Mouse (Mus musculus) ES-E14 (cell line): ENCODE results near the gene Mctp1. TPM values are rescaled to one million over a fixed set of nuclear protein-coding genes. Genes with fewer than 3 reads are reported as not detected.

Experiments
- DNase-seq: peaks from one replicate; pipeline ENCODE4 v3.0.0-alpha.2; 2013; ENCODE audit warnings: low read depth, low spot score
- H3K27ac ChIP-seq: 2 replicates; pipeline ENCODE4 v1.5.1; 2012; ENCODE audit warnings: low read depth, mild to moderate bottlenecking, low read length, moderate library complexity, mixed read lengths; ENCODE audit not compliant: poor library complexity, insufficient read depth, severe bottlenecking
- H3K36me3 ChIP-seq: 2 replicates; pipeline ENCODE4 v1.6.1; 2012; ENCODE audit warnings: mild to moderate bottlenecking, low read length, moderate library complexity, mixed read lengths; ENCODE audit not compliant: control insufficient read depth, poor library complexity, insufficient read depth, severe bottlenecking
- H3K4me1 ChIP-seq, 2 experiments: fragments of 150-350 bp in 1 of 2; sonication (generic) in 1 of 2; 2 replicates each; pipeline ENCODE4 v1.6.1; 2012; ENCODE audit warnings: low read length in 2 of 2, mild to moderate bottlenecking in 1 of 2, mixed read lengths in 1 of 2; ENCODE audit not compliant: control insufficient read depth in 2 of 2, insufficient read depth in 2 of 2, poor library complexity in 1 of 2
- H3K4me3 ChIP-seq, 2 experiments: fragments of 150-350 bp in 1 of 2; sonication (generic) in 1 of 2; 2 replicates each; pipeline ENCODE4 v1.5.1; 2012; ENCODE audit warnings: low read length in 2 of 2, low read depth in 1 of 2, mild to moderate bottlenecking in 1 of 2, mixed read lengths in 1 of 2; ENCODE audit not compliant: insufficient read depth in 1 of 2, poor library complexity in 1 of 2, severe bottlenecking in 1 of 2
- H3K9ac ChIP-seq: 2 replicates; pipeline ENCODE4 v1.6.1; 2012; ENCODE audit warnings: low read depth, mild to moderate bottlenecking, low read length, mixed read lengths; ENCODE audit not compliant: poor library complexity, insufficient read depth, severe bottlenecking
- H3K9me3 ChIP-seq: fragments of 150-350 bp; sonication (generic); 2 replicates; pipeline ENCODE4 v1.6.1; 2012; ENCODE audit warnings: low read depth, mild to moderate bottlenecking, low read length; ENCODE audit not compliant: control insufficient read depth, insufficient read depth
- CHD2 ChIP-seq: IDR thresholded peaks from 2 replicates; pipeline ENCODE4 v1.6.1; 2014; ENCODE audit warnings: mild to moderate bottlenecking, low read depth, low read length, inconsistent platforms
- HCFC1 ChIP-seq: IDR thresholded peaks from 2 replicates; pipeline ENCODE4 v1.6.1; 2012; ENCODE audit warnings: low read length, inconsistent platforms, borderline replicate concordance; ENCODE audit not compliant: insufficient read depth
- MAFK ChIP-seq: IDR thresholded peaks from 2 replicates; pipeline ENCODE4 v1.6.1; 2014; ENCODE audit warnings: mild to moderate bottlenecking, low read depth, low read length, inconsistent platforms; ENCODE audit not compliant: insufficient read depth
- ZC3H11A ChIP-seq: IDR thresholded peaks from 2 replicates; pipeline ENCODE4 v1.6.1; 2012; ENCODE audit warnings: low read depth, mild to moderate bottlenecking, inconsistent platforms, low read length, borderline replicate concordance
- ZNF384 ChIP-seq: IDR thresholded peaks from 2 replicates; pipeline ENCODE4 v1.6.1; 2012; ENCODE audit warnings: low read depth, low read length, inconsistent platforms
- in situ Hi-C, 2 experiments: fragments of 600-800 bp; cut with MboI; formaldehyde crosslinking; loops; one replicate each; pipeline ENCODE4 v1.15.1; 2025; ENCODE audit warnings: low sequenced_read_pairs in 2 of 2, inconsistent platforms in 1 of 2; ENCODE audit not compliant: unreplicated experiment in 2 of 2
- total RNA-seq: library from RNA; depleted of rRNA; stranded (reverse); fragments of 300-350 nt; gene quantifications from 2 replicates; pipeline ENCODE4 v1.2.3, GENCODE M21; 2012

Mctp1 gene
- total RNA-seq, 1 experiment: 0.80 TPM

- H3K4me1 ChIP-seq: no peaks in the 10 kb centered on the region
- in situ Hi-C loops: no loop called here
These were observed 494.7 kb downstream of the Mctp1 start for GRCm38 (mm10) chr13:76879008-76879407.

GRCm38 (mm10) chr13:76884517-76885092 lies 500.3 kb downstream of the Mctp1 start:
- Histone ChIP-seq H3K4me3 (no peak overlapping the region), H3K4me1 (no peaks in the 10 kb centered on the region), H3K27ac (no peak overlapping the region), H3K9me3 (no peaks in the 10 kb centered on the region), H3K36me3 (no peaks in the 10 kb centered on the region), H3K9ac (no peak overlapping the region)
- TF ChIP-seq ZC3H11A: no peak
- TF ChIP-seq ZNF384: no peak
- TF ChIP-seq CHD2: no peak
- no peak for TF ChIP-seq MAFK
- TF ChIP-seq HCFC1: no peak
- in situ Hi-C loops: no loop called here
- DNase-seq: no peak

More at GRCm38 (mm10) chr13:76879008-76879407, 494.7 kb downstream of the Mctp1 start:
- no peak overlapping the region for H3K27ac ChIP-seq
- H3K9me3 ChIP-seq: no peaks in the 10 kb centered on the region
- H3K36me3 ChIP-seq: no peaks in the 10 kb centered on the region
- TF ChIP-seq CHD2 (no peak), ZNF384 (no peak), ZC3H11A (no peak), MAFK (no peak), HCFC1 (no peak)
- H3K9ac ChIP-seq: no peak overlapping the region
- H3K4me3 ChIP-seq: no peak overlapping the region
- DNase-seq: no peak

- H3K36me3 ChIP-seq: no peaks in the 10 kb centered on the region
- no peak overlapping the region for H3K4me3 ChIP-seq
- H3K27ac ChIP-seq: no peak overlapping the region
- in situ Hi-C loops: no loop called here
- TF ChIP-seq HCFC1 (no peak), ZC3H11A (no peak), MAFK (no peak), CHD2 (no peak), ZNF384 (no peak)
- no peaks in the 10 kb centered on the region for H3K9me3 ChIP-seq
- H3K9ac ChIP-seq: no peak overlapping the region
- DNase-seq: no peak
- H3K4me1 ChIP-seq: no peaks in the 10 kb centered on the region
These were observed 508.7 kb downstream of the Mctp1 start for GRCm38 (mm10) chr13:76892987-76893386.

GRCm38 (mm10) chr13:76895770-76896456 lies 511.6 kb downstream of the Mctp1 start:
- Histone ChIP-seq H3K4me3 (no peak overlapping the region), H3K36me3 (no peaks in the 10 kb centered on the region), H3K9me3 (no peaks in the 10 kb centered on the region), H3K4me1 (no peaks in the 10 kb centered on the region), H3K9ac (no peak overlapping the region), H3K27ac (no peak overlapping the region)
- no peak for TF ChIP-seq MAFK
- no peak for TF ChIP-seq CHD2
- no peak for TF ChIP-seq HCFC1
- TF ChIP-seq ZNF384: no peak
- TF ChIP-seq ZC3H11A: no peak
- no peak for DNase-seq
- in situ Hi-C loops: no loop called here

- H3K36me3 ChIP-seq: no peaks in the 10 kb centered on the region
- in situ Hi-C loops: no loop called here
- no peaks in the 10 kb centered on the region for H3K4me1 ChIP-seq
- no peak for TF ChIP-seq ZC3H11A
- TF ChIP-seq MAFK: no peak
- no peak for TF ChIP-seq CHD2
- TF ChIP-seq HCFC1: no peak
- no peak for TF ChIP-seq ZNF384
- H3K4me3 ChIP-seq: no peak overlapping the region
- H3K9me3 ChIP-seq: no peaks in the 10 kb centered on the region
- no peak overlapping the region for H3K27ac ChIP-seq
- DNase-seq: no peak
- H3K9ac ChIP-seq: no peak overlapping the region
These were observed 512.1 kb downstream of the Mctp1 start for GRCm38 (mm10) chr13:76896457-76896790.
